8 mouse cellular contexts compared by ENCODE assay signal in genomic region chr4:141139116-141139970, GRCm38 (mm10). TPM values are rescaled to one million over a fixed set of nuclear protein-coding genes. Genes with fewer than 3 reads are reported as not detected.
A peak's percentile ranks its signal among the peaks of the same experiment; 100 is the strongest.
DNase-seq lines count a peak whose midpoint lies in the region; ATAC-seq and TF ChIP-seq lines count a peak whose summit lies in the region.

Gene Szrd1, minus strand, starts transcription at chr4:141139775.

- intact Hi-C loops in heart, adult 2 months (cut with DNase I), result loop anchor here (2.0 to 10.0 kb wide), 3 partner anchors 61 to 655 kb away; partner anchors contain the start of genes Casp9, Dnajc16, Necap2 and Sdhb

- H3K27me3 ChIP-seq in embryonic facial prominence, embryonic 13.5 days, result no peaks in the 10 kb centered on the region
- no peaks in the 10 kb centered on the region for H3K27me3 ChIP-seq in heart, adult 2 months (ENCODE audit: control insufficient read depth, insufficient read depth, low read length)
- H3K27me3 ChIP-seq in limb, embryonic 13.5 days, result no peaks in the 10 kb centered on the region
- no peaks in the 10 kb centered on the region for H3K27me3 ChIP-seq in midbrain, embryonic 16.5 days (ENCODE audit: control insufficient read depth, insufficient read depth, low read depth, low read length)

- peak within 1 kb of the TSS; percentile 97 for H3K27ac ChIP-seq in embryonic facial prominence, embryonic 13.5 days
- peak within 1 kb of the TSS; percentile 97 for H3K27ac ChIP-seq in heart, adult 2 months
- H3K27ac ChIP-seq in limb, embryonic 13.5 days, result peak within 1 kb of the TSS; percentile 93
- peak within 1 kb of the TSS; percentile 95 for H3K27ac ChIP-seq in midbrain, embryonic 16.5 days (ENCODE audit: low read length)

- H3K4me3 ChIP-seq in embryonic facial prominence, embryonic 13.5 days, result peak within 1 kb of the TSS; percentile 76
- peak within 1 kb of the TSS; percentile 61 for H3K4me3 ChIP-seq in heart, adult 2 months
- H3K4me3 ChIP-seq in limb, embryonic 13.5 days, result peak within 1 kb of the TSS; percentile 91
- H3K4me3 ChIP-seq in midbrain, embryonic 16.5 days (ENCODE audit: low read depth, low read length), result peak within 1 kb of the TSS; percentile 95

- peak; percentile 79 for TF ChIP-seq POLR2A in heart, adult 2 months (IDR thresholded peaks at IDR 0.05; ENCODE audit: insufficient read depth, low read depth, low read length)

- H3K4me1 ChIP-seq in embryonic facial prominence, embryonic 13.5 days, result peaks cover 41% of the 10 kb centered on the region
- H3K4me1 ChIP-seq in heart, adult 2 months (ENCODE audit: control insufficient read depth, insufficient read depth, low read length), result peaks cover 18% of the 10 kb centered on the region
- H3K4me1 ChIP-seq in limb, embryonic 13.5 days, result peaks cover 41% of the 10 kb centered on the region
- H3K4me1 ChIP-seq in midbrain, embryonic 16.5 days (ENCODE audit: control insufficient read depth, insufficient read depth, low read length), result peaks cover 35% of the 10 kb centered on the region

- ATAC-seq in embryonic facial prominence, embryonic 13.5 days (ENCODE audit: insufficient number of reproducible peaks, insufficient read depth, low FRiP score, low TSS enrichment, low read depth), result peak; percentile 87
- ATAC-seq in limb, embryonic 13.5 days (ENCODE audit: low FRiP score, low read depth), result peak; percentile 93
- peak; percentile 95 for ATAC-seq in midbrain, embryonic 16.5 days

- H3K4me2 ChIP-seq in embryonic facial prominence, embryonic 13.5 days, result peak within 1 kb of the TSS; percentile 83
- H3K4me2 ChIP-seq in limb, embryonic 13.5 days (replicated peaks), result peak within 1 kb of the TSS; percentile 92
- peak within 1 kb of the TSS; percentile 91 for H3K4me2 ChIP-seq in midbrain, embryonic 16.5 days (ENCODE audit: low read length)

- H3K79me2 ChIP-seq in heart, adult 2 months (replicated peaks; ENCODE audit: control insufficient read depth, insufficient read depth, low read length), result peaks cover 7% of the 10 kb centered on the region

- TF ChIP-seq EP300 in heart, adult 2 months (IDR thresholded peaks at IDR 0.05; ENCODE audit: insufficient read depth, low read depth, low read length), result peak; percentile 80; the same call in 1 of the 2 replicates

- under 1% methylated on average over 62 of the region's 63 CpGs for WGBS in embryonic facial prominence, embryonic 13.5 days
- WGBS in heart, adult 2 months, result under 1% methylated on average over 63 of the region's 63 CpGs
- WGBS in limb, embryonic 13.5 days, result under 1% methylated on average over 62 of the region's 63 CpGs
- WGBS in midbrain, embryonic 16.5 days, result under 1% methylated on average over 63 of the region's 63 CpGs

- no peaks in the 10 kb centered on the region for H3K9me3 ChIP-seq in embryonic facial prominence, embryonic 13.5 days
- no peaks in the 10 kb centered on the region for H3K9me3 ChIP-seq in limb, embryonic 13.5 days
- H3K9me3 ChIP-seq in midbrain, embryonic 16.5 days (replicated peaks; ENCODE audit: control insufficient read depth, low read length, poor library complexity, severe bottlenecking), result no peaks in the 10 kb centered on the region

- peak within 1 kb of the TSS; percentile 86 for H3K9ac ChIP-seq in embryonic facial prominence, embryonic 13.5 days
- peak within 1 kb of the TSS; percentile 90 for H3K9ac ChIP-seq in heart, adult 2 months (ENCODE audit: low read depth, low read length)
- peak within 1 kb of the TSS; percentile 90 for H3K9ac ChIP-seq in limb, embryonic 13.5 days
- peak within 1 kb of the TSS; percentile 91 for H3K9ac ChIP-seq in midbrain, embryonic 16.5 days (ENCODE audit: low read depth, low read length)

- DNase-seq in 3134 (ENCODE audit: extremely low read depth, insufficient read length, low spot score), result peak; percentile 99
- DNase-seq in adrenal gland, postnatal 36 days, result peak; percentile 99 to 100
- peak; percentile 98 to 99 for DNase-seq in heart, adult 2 months
- peak; percentile 99 for DNase-seq in kidney, adult 8-10 months
- DNase-seq in spleen, postnatal 10 days (ENCODE audit: low spot score in 2 of 2), result peak; percentile 96 to 99

- peaks cover 5% of the 10 kb centered on the region; the same call in 1 of the 2 replicates for H3K36me3 ChIP-seq in embryonic facial prominence, embryonic 13.5 days
- H3K36me3 ChIP-seq in heart, adult 2 months (ENCODE audit: control insufficient read depth, insufficient read depth, low read length), result peaks cover 6% of the 10 kb centered on the region
- H3K36me3 ChIP-seq in limb, embryonic 13.5 days, result no peaks in the 10 kb centered on the region
- no peaks in the 10 kb centered on the region for H3K36me3 ChIP-seq in midbrain, embryonic 16.5 days (ENCODE audit: control insufficient read depth, insufficient read depth, low read length)

- TF ChIP-seq CTCF in heart, adult 2 months (IDR thresholded peaks at IDR 0.05), result no peak

RNA-seq across cellular contexts. Expression of gene Szrd1, which starts in this region (rescaled TPM):
- 100 to 1,000 TPM; 110 to 123 TPM for total RNA-seq in adrenal gland, postnatal 36 days (2021)
- 40.5 and 42.4 TPM in 2 replicates for polyA plus RNA-seq in embryonic facial prominence, embryonic 13.5 days (2015; fragmentation: Nextera tagmentation; extraction: Ambion mirVana)
- 100 to 1,000 TPM in 1 of 2 experiments, 10 to 100 TPM in 1; 90.0 to 106 TPM for total RNA-seq in heart, adult 2 months (2021)
- polyA plus RNA-seq in heart, adult 2 months (2012; rRNA removed), result 32.1 and 33.1 TPM in 2 replicates
- 43.6 and 44.2 TPM in 2 replicates for polyA plus RNA-seq in limb, embryonic 13.5 days (2015; fragmentation: Nextera tagmentation; extraction: Ambion mirVana)
- 24.5 and 25.1 TPM in 2 replicates for polyA plus RNA-seq in midbrain, embryonic 16.5 days (2015; fragmentation: Nextera tagmentation; extraction: Ambion mirVana)

Comparison
In these comparisons a context has a peak if more than half of its experiments do, and no peak if none do; other contexts are left out.
1. Peak in every context shown above with its lines: DNase-seq, ATAC-seq, H3K4me3 ChIP-seq and H3K27ac ChIP-seq.